Mouse (Mus musculus): ENCODE measurements around the gene Strip2.

GRCm38 (mm10) chr6:29967917-29968316, 51.1 kb downstream of the Strip2 start:
- TF ChIP-seq CTCF (IDR thresholded peaks at IDR 0.05; ENCODE audit: extremely low read depth, insufficient read depth, insufficient read length, insufficient replicate concordance) (no peak), POLR2A (IDR thresholded peaks at IDR 0.05; ENCODE audit: low read depth, low read length) (no peak)
